Mouse (Mus musculus) limb, embryonic 10.5 days (tissue): ENCODE measurements at regions not wholly inside any gene's neighbourhood (a gene's known extent, or its start where the extent isn't known, plus 50 kb on each side); places are given as distances from the start of the nearest gene placed in this dataset.
A peak's percentile ranks its signal among the peaks of the same experiment; 100 is the strongest.

Source experiments
- DNase-seq: peaks from one replicate; pipeline ENCODE4 v3.0.0-alpha.2; 2017; ENCODE audit warnings: low spot score
- H3K27ac ChIP-seq: fragments of 300-500 bp; sonication (generic); 2 replicates; pipeline ENCODE4 v1.5.1; 2016; ENCODE audit warnings: mild to moderate bottlenecking
- H3K27me3 ChIP-seq: fragments of 300-500 bp; sonication (generic); 2 replicates; pipeline ENCODE4 v1.6.1; 2016; ENCODE audit warnings: low read depth, mild to moderate bottlenecking; ENCODE audit not compliant: poor library complexity, severe bottlenecking
- H3K36me3 ChIP-seq: fragments of 300-500 bp; sonication (generic); 2 replicates; pipeline ENCODE4 v1.6.1; 2016; ENCODE audit warnings: mild to moderate bottlenecking, moderate library complexity
- H3K4me1 ChIP-seq: fragments of 300-500 bp; sonication (generic); 2 replicates; pipeline ENCODE4 v1.6.1; 2016
- H3K4me3 ChIP-seq: fragments of 300-500 bp; sonication (generic); 2 replicates; pipeline ENCODE4 v1.5.1; 2016; ENCODE audit warnings: mild to moderate bottlenecking, moderate library complexity
- H3K9me3 ChIP-seq: fragments of 300-500 bp; sonication (generic); replicated peaks from 2 replicates; pipeline ENCODE4 v1.6.1; 2016; ENCODE audit warnings: mild to moderate bottlenecking
- WGBS: fragments of 180-500 bp; shearing (Covaris S2); methylation state at CpG from one replicate; pipeline ENCODE4 v1.1.7; 2016; 5-methylcytosine and 5-hydroxymethylcytosine counted together

DNA sequence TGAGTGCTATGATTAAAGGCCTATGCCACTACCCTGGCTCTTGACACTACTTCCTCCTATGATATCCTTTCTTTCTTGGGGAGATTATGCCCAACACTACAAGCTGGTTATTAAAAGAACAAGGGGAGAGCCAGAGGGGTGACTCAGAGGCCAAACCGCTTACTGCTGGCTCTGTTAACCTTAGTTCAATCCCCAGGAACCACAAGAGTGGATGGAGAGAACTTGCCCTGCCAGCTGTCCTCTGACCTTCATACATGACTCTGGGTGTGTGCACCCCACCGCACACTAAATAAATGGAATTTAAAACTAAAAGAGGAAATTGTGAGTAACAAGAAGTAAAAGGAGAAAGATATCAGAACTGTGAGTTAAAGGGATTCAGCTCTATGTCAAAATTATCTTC is 114.1 kb upstream of the Eomes start:
- no peak overlapping the region for H3K27ac ChIP-seq
- no peak overlapping the region for H3K4me3 ChIP-seq
- H3K9me3 ChIP-seq = no peaks in the 10 kb centered on the region
- H3K36me3 ChIP-seq = no peaks in the 10 kb centered on the region
- no peaks in the 10 kb centered on the region for H3K27me3 ChIP-seq
- DNase-seq = no peak
- H3K4me1 ChIP-seq = no peaks in the 10 kb centered on the region
- WGBS = 93% methylated on average over 2 of the region's 2 CpGs

DNA sequence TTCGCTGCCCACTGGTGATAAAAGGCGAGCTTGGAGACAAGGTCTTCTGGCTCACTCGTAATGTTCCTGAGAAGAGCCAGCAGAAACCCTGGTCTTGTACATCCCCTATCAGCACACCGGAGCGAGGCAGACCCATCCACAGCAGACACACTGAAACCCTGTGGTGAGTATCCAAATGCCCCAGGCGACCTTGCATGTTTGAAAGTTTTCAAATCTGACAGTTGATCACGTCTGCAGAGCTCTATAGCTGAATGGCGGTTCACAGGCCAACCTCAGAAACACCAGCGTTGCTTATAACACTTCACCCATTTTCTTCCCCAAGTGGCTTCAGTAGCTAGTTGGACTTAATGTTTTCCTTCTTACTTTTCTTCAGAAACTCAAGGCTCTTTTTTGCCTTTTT is 112.6 kb upstream of the Eomes start:
- H3K9me3 ChIP-seq = no peaks in the 10 kb centered on the region
- no peaks in the 10 kb centered on the region for H3K4me1 ChIP-seq
- H3K36me3 ChIP-seq = no peaks in the 10 kb centered on the region
- DNase-seq = no peak
- WGBS = 85% methylated on average over 9 of the region's 9 CpGs
- no peak overlapping the region for H3K4me3 ChIP-seq
- H3K27me3 ChIP-seq = no peaks in the 10 kb centered on the region
- no peak overlapping the region for H3K27ac ChIP-seq

DNA sequence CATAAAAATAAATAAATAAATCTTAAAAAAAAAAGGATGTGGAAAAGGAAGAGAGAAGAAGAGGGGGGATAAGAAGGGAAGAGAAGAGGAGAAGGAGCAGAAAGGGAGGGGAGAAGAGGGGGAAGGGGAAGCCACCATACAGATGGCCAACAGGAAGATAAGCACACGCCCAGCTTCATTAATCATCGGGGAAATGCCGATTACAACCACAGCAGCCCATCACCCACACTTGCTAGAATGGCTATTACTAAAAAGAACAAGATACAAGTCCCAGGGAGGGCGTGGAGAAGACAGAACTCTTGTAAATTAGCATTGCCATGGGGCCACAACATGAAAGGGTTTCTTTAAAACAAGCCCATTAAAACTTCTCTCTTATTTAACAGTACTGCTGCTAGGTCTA is 110.7 kb upstream of the Eomes start:
- DNase-seq = no peak
- WGBS = 69% methylated on average over 4 of the region's 4 CpGs
- no peak overlapping the region for H3K27ac ChIP-seq

DNA sequence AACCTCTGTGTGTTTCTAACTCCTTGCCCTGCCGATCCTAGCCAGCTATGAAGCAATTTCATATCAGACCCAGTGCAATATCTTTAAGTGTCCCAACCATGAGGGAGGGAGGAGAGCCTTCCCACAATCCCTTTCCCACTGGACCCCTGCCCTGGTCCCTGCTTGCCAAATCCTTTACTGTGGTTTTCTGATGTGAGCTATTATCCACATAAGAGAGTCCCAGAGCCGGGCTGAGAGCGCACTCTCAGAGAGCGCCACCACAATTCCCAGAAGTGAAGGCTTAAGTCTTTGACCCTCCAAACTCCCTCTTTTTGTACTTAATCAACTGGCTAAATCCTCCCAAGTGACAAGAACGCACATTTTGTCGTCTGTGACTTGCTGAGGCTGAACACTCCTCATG is 107.4 kb upstream of the Eomes start:
- H3K27ac ChIP-seq = no peak overlapping the region
- H3K9me3 ChIP-seq = no peaks in the 10 kb centered on the region
- no peaks in the 10 kb centered on the region for H3K36me3 ChIP-seq
- DNase-seq = no peak
- no peak overlapping the region for H3K4me3 ChIP-seq
- WGBS = 87% methylated on average over 6 of the region's 6 CpGs
- H3K4me1 ChIP-seq = 0 out of 2 replicates have a peak, but pooled peaks cover 3% of the 10 kb centered on the region
- no peaks in the 10 kb centered on the region for H3K27me3 ChIP-seq

More for the DNA sequence above, 110.7 kb upstream of the Eomes start:
- Histone ChIP-seq H3K9me3 (no peaks in the 10 kb centered on the region), H3K4me1 (no peaks in the 10 kb centered on the region), H3K36me3 (no peaks in the 10 kb centered on the region), H3K4me3 (no peak overlapping the region), H3K27me3 (no peaks in the 10 kb centered on the region)

DNA sequence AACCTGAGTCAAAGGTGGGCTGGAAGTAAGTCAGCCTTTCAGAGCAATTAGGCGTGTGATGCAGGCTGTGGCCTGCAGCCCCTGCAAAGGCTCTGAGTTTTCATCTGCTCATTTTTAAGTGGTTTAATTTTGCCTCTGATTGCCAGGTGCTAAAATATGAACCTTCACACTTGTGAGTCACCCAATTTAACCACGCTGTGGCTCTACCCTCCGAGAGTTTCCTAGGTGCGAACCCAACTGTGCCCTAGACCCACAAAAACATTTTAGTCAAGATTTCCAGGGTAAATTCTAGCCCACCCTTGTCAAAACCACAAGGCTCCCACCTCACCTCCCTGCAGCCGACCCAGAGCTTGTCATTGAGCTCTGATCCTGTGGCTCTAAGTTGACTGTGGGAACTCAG is 103.3 kb upstream of the Eomes start:
- Histone ChIP-seq H3K27ac (no peak overlapping the region), H3K9me3 (no peaks in the 10 kb centered on the region), H3K36me3 (no peaks in the 10 kb centered on the region), H3K4me3 (no peak overlapping the region), H3K27me3 (no peaks in the 10 kb centered on the region), H3K4me1 (0 out of 2 replicates have a peak, but pooled peaks cover 3% of the 10 kb centered on the region)
- 74% methylated on average over 5 of the region's 5 CpGs for WGBS
- no peak for DNase-seq

DNA sequence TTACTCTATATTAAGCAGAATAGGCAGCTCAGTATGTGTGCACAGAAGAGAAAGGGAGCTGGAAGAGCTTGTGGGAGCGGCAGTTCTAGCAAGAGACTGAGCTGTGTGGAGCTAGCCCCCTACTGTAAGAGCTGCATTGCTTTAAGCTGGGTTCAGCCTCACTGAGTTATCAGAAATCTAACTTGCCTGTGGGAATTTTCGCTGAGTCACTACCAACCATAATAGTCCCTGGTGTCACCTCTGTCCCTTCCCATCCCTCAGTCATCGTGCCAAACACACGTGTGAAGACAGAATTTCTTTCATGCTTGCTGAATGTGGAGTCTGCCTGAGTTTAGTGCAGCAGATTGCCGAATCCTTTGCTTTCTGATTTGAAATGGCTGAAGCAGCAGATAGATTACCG is 99.0 kb upstream of the Eomes start:
- DNase-seq = no peak

DNA sequence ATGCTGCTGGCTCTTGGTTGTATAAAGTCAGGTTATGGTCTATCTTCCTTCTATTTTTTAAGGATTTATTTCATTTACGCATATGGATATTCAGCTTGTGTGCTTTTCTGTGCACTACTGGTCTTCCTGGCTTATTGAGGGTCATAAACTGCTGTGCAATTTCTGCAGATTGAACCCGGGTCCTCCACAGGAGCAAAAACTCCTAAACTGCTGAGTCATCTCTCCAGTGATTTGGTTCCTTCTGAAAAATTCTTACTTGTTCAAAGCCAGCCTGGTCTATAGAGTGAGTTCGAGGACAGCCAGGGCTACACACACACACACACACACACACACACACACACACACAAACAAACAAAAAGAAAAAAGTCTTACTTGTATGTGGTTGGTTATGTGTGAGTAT is 95.5 kb upstream of the Eomes start:
- Histone ChIP-seq H3K36me3 (no peaks in the 10 kb centered on the region), H3K4me3 (no peak overlapping the region)
- 85% methylated on average over 3 of the region's 3 CpGs for WGBS

More for the DNA sequence above, 99.0 kb upstream of the Eomes start:
- H3K27ac ChIP-seq = no peak overlapping the region
- no peaks in the 10 kb centered on the region for H3K27me3 ChIP-seq
- 0 out of 2 replicates have a peak, but pooled peaks cover 3% of the 10 kb centered on the region for H3K4me1 ChIP-seq
- no peak overlapping the region for H3K4me3 ChIP-seq
- 26% methylated on average over 6 of the region's 6 CpGs for WGBS
- no peaks in the 10 kb centered on the region for H3K36me3 ChIP-seq
- H3K9me3 ChIP-seq = no peaks in the 10 kb centered on the region

DNA sequence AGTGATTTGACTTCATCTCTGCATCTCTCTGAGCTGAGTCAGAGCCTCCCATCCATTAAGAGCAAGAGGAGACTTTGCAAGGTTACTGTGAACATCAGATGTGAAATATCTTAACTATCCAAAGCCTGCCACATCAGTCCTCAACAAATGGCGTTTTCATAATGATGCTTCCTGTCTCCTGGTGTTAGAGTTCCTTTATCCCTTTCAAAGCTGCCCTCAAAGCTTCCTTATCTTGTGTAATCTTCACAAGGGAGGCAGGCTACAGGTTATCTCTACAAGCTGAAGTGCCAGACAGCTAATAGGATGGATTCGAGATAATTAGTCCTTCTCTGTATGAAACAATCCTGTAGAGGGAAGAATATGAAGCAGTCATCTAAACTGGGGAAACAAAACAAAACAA is 93.4 kb upstream of the Eomes start:
- Histone ChIP-seq H3K27me3 (peaks cover 30% of the 10 kb centered on the region), H3K4me1 (peaks cover 5% of the 10 kb centered on the region), H3K36me3 (no peaks in the 10 kb centered on the region), H3K27ac (no peak overlapping the region), H3K9me3 (no peaks in the 10 kb centered on the region), H3K4me3 (no peak overlapping the region)
- 48% methylated on average over 2 of the region's 2 CpGs for WGBS
- DNase-seq = no peak

More for the DNA sequence above, 95.5 kb upstream of the Eomes start:
- Histone ChIP-seq H3K27ac (no peak overlapping the region), H3K9me3 (no peaks in the 10 kb centered on the region), H3K4me1 (no peaks in the 10 kb centered on the region), H3K27me3 (peaks cover 9% of the 10 kb centered on the region)
- DNase-seq = no peak

DNA sequence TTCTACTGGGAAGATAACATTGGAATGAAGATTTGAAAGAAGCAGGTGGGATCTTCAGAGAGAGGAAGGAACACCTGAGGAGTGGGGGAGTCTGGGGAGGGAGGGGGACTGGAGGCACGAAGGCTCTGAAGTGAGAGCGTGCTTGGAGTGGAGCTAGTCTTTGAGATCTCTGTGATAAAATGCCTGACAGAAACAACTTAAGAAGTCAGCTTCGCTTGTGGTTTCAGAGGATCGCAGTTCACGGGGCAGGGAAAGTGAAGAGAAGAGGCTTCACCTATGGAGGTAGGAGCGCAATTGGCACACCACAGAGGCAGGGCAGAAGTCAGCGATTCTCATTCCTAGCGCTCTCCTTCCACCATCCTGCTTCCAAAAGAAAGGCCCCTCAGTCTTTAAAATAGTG is 90.4 kb upstream of the Eomes start:
- no peak for DNase-seq

DNA sequence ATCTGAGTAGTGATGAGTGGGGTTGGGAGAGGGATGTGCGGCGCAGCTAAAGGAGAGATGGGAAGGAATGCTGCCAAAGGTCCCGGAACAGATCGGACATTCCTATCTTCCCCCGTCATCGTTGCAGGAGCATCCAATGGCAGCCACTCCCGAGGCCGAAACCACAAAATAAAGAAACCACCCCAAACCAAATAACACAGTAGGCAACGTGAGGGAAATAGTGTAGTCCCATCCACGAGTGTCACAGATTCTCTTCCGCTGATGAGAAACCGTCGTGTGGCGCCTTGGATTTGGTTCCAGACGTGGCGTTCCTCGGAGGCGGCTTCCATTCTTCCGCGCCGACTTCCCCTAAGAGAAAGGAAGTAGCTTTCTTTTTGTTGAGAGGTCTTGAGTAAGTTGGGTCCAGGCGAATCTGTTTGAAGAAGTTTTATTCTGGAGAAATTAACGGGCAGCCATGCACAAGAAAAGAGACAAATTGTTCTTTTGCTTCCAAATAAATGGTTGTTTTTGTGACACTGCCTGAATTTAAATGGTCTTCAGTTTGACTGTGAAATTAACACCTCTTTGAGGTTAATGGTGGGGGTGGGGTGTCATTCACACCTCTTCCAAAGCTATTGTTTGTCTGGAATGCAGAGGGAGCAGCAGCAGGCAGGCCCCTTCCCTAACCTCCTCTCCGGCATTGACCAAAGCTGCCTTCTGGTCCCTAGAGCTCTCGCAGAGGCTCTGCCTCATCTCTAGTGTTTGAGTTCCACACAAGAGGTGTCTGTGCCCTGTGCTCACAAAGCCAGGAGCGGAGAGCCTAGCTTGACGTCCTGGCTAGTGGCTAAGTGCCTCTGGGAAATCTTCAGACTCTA is 88.3 kb upstream of the Eomes start:
- Histone ChIP-seq H3K27ac (no peak overlapping the region), H3K27me3 (peaks cover 52% of the 10 kb centered on the region)
- WGBS = 3% methylated on average over 27 of the region's 27 CpGs

More for the DNA sequence above, 90.4 kb upstream of the Eomes start:
- Histone ChIP-seq H3K36me3 (no peaks in the 10 kb centered on the region), H3K4me1 (peaks cover 10% of the 10 kb centered on the region), H3K4me3 (no peak overlapping the region), H3K9me3 (no peaks in the 10 kb centered on the region), H3K27me3 (peaks cover 52% of the 10 kb centered on the region), H3K27ac (no peak overlapping the region)
- WGBS = 34% methylated on average over 8 of the region's 8 CpGs

DNA sequence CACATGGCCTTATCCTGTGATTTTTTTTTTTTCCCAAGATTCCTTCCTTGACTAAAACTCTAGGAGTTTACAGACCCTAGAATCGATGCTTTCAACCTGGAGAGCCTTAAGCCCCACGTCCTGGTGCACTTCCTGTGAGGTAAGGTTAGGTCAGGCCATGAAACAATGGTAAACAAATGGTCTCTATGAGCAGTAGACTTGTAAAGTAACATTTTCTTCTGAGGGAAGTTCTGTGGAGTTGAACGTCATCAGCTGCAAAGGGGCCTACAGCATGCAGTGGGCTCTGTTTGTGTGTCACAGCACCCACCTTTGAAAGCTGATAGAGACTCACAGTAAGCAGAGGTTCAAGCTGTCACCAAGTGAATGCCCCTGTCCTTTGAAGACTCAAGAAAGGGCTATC is 87.3 kb upstream of the Eomes start:
- Histone ChIP-seq H3K27me3 (peaks cover 52% of the 10 kb centered on the region), H3K9me3 (no peaks in the 10 kb centered on the region), H3K27ac (no peak overlapping the region), H3K4me1 (peaks cover 10% of the 10 kb centered on the region), H3K4me3 (no peak overlapping the region), H3K36me3 (no peaks in the 10 kb centered on the region)
- no peak for DNase-seq
- WGBS = 37% methylated on average over 3 of the region's 3 CpGs

More for the DNA sequence above, 88.3 kb upstream of the Eomes start:
- Histone ChIP-seq H3K4me1 (peaks cover 10% of the 10 kb centered on the region), H3K9me3 (no peaks in the 10 kb centered on the region), H3K4me3 (peak overlapping the region; percentile 42), H3K36me3 (no peaks in the 10 kb centered on the region)
- peak; percentile 43 for DNase-seq

DNA sequence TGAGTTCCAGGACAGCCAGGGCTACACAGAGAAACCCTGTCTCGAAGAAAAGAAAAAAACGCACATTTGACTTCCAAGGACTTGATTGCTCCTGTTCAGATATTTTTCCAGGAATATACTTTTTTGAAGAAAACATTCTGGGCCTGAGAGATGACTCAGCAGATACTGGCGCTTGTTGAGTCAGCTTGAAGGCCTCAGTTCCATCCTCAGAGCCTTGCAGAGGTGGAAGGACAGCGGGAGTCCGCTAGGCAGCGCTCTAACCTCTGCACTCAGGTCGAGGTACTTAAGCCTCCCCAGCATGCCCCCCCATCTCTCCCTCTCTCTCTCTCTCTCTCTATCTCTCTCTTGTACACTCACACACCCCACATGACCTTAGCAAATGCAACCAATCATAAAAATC is 86.3 kb upstream of the Eomes start:
- H3K36me3 ChIP-seq = no peaks in the 10 kb centered on the region
- peaks cover 52% of the 10 kb centered on the region for H3K27me3 ChIP-seq
- DNase-seq = no peak
- H3K4me1 ChIP-seq = peaks cover 17% of the 10 kb centered on the region
- no peak overlapping the region for H3K27ac ChIP-seq
- H3K9me3 ChIP-seq = no peaks in the 10 kb centered on the region
- no peak overlapping the region for H3K4me3 ChIP-seq
- 59% methylated on average over 7 of the region's 7 CpGs for WGBS

DNA sequence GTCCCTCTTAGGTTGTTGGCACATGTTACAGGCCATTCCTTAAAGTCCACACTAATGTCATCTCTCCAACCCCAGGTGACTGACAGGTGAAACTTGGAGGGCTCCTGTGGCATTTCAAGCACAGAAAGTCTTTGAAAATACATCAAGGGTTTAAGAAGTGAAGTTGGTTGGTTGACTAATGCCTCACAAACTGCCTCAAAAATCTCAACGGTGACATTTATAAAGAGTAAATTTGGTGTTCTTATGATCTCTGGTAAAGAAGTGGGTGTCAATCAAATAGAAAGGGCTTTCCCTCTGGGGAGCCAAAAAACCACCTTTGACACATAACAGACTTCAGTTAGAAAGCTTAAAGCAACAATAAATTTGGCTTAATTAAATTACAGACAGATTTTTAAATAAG is 85.2 kb upstream of the Eomes start:
- Histone ChIP-seq H3K4me1 (peaks cover 21% of the 10 kb centered on the region), H3K4me3 (no peak overlapping the region), H3K27me3 (peaks cover 41% of the 10 kb centered on the region), H3K36me3 (no peaks in the 10 kb centered on the region), H3K27ac (no peak overlapping the region), H3K9me3 (no peaks in the 10 kb centered on the region)
- no peak for DNase-seq
- WGBS = 96% methylated on average over 1 of the region's 1 CpGs
